Mouse (Mus musculus): ENCODE data around the gene Slc38a3. TPM values are rescaled to one million over a fixed set of nuclear protein-coding genes. Genes with fewer than 3 reads are reported as not detected.

Gene Slc38a3
- total RNA-seq, 2 experiments from 2014 or later = 62.0 to 69.7 TPM

- no peak for DNase-seq (ENCODE audit: low spot score)
- intact Hi-C loops (cut with DNase I) = loop anchor here (5.0 kb wide), 1 partner anchor 60 kb away; the partner anchor contains the start of gene Hyal2
Measured at GRCm38 (mm10) chr9:107627387-107628255, 41.7 kb downstream of the Slc38a3 start.

GRCm38 (mm10) chr9:107626844-107627277 is 42.5 kb downstream of the Slc38a3 start:
- peak; percentile 66 for DNase-seq (ENCODE audit: low spot score)
- intact Hi-C loops (cut with DNase I) = loop anchor here (1.0 to 5.0 kb wide), 2 partner anchors 17 to 60 kb away; partner anchors contain the start of gene Hyal2

- intact Hi-C loops (cut with DNase I) = loop anchor here (1.0 to 5.0 kb wide), 2 partner anchors 18 to 59 kb away; partner anchors contain the start of gene Hyal2
- no peak for DNase-seq (ENCODE audit: low spot score)
Measured at GRCm38 (mm10) chr9:107626158-107626843, 43.0 kb downstream of the Slc38a3 start.

GRCm38 (mm10) chr9:107625351-107626128 is 43.8 kb downstream of the Slc38a3 start:
- no peak for DNase-seq (ENCODE audit: low spot score)
- intact Hi-C loops (cut with DNase I) = loop anchor here (1.0 to 5.0 kb wide), 2 partner anchors 19 to 58 kb away; partner anchors contain the start of gene Hyal2

- no peak for DNase-seq (ENCODE audit: low spot score)
- intact Hi-C loops (cut with DNase I) = loop anchor here (5.0 kb wide), 1 partner anchor 58 kb away; the partner anchor contains the start of gene Hyal2
Measured at GRCm38 (mm10) chr9:107624951-107625350, 44.4 kb downstream of the Slc38a3 start.

- intact Hi-C loops (cut with DNase I) = no loop called here
- no peak for DNase-seq (ENCODE audit: low spot score)
Measured at GRCm38 (mm10) chr9:107624539-107624938, 44.8 kb downstream of the Slc38a3 start.

- DNase-seq (ENCODE audit: low spot score) = no peak
- intact Hi-C loops (cut with DNase I) = loop anchor here (2.0 kb wide), 1 partner anchor 14 kb away; the partner anchor contains the start of gene Gnai2
Measured at GRCm38 (mm10) chr9:107620954-107621353, 48.4 kb downstream of the Slc38a3 start.

GRCm38 (mm10) chr9:107619546-107619879 is 49.8 kb downstream of the Slc38a3 start:
- no peak for DNase-seq (ENCODE audit: low spot score)
- intact Hi-C loops (cut with DNase I) = no loop called here

- intact Hi-C loops (cut with DNase I) = no loop called here
- DNase-seq (ENCODE audit: low spot score) = no peak
Measured at GRCm38 (mm10) chr9:107618778-107619545, 50.4 kb downstream of the Slc38a3 start.

GRCm38 (mm10) chr9:107618098-107618497 is 51.2 kb downstream of the Slc38a3 start:
- DNase-seq (ENCODE audit: low spot score) = no peak
- intact Hi-C loops (cut with DNase I) = no loop called here

- intact Hi-C loops (cut with DNase I) = no loop called here
- no peak for DNase-seq (ENCODE audit: low spot score)
Measured at GRCm38 (mm10) chr9:107617461-107617860, 51.9 kb downstream of the Slc38a3 start.

GRCm38 (mm10) chr9:107615035-107615434 is 54.3 kb downstream of the Slc38a3 start:
- intact Hi-C loops (cut with DNase I) = no loop called here
- no peak for DNase-seq (ENCODE audit: low spot score)

- intact Hi-C loops (cut with DNase I) = no loop called here
- no peak for DNase-seq (ENCODE audit: low spot score)
Measured at GRCm38 (mm10) chr9:107612945-107613569, 56.3 kb downstream of the Slc38a3 start.

- DNase-seq (ENCODE audit: low spot score) = peak; percentile 98
- intact Hi-C loops (cut with DNase I) = no loop called here
Measured at GRCm38 (mm10) chr9:107612191-107612944, 57.0 kb downstream of the Slc38a3 start.

GRCm38 (mm10) chr9:107611456-107612190 is 57.7 kb downstream of the Slc38a3 start:
- intact Hi-C loops (cut with DNase I) = no loop called here

GRCm38 (mm10) chr9:107609433-107609830 is 59.9 kb downstream of the Slc38a3 start:
- DNase-seq (ENCODE audit: low spot score) = no peak
- intact Hi-C loops (cut with DNase I) = no loop called here

More at GRCm38 (mm10) chr9:107611456-107612190, 57.7 kb downstream of the Slc38a3 start:
- no peak for DNase-seq (ENCODE audit: low spot score)

GRCm38 (mm10) chr9:107608741-107609432 is 60.4 kb downstream of the Slc38a3 start, which contains the start of gene Sema3b:
Gene Sema3b, minus strand, starts transcription at chr9:107609229.
- intact Hi-C loops (cut with DNase I) = no loop called here
- no peak for DNase-seq (ENCODE audit: low spot score)
